ENCODE assay signal across 8 mouse cellular contexts in genomic region chr2:121443068-121443349, GRCm38 (mm10). TPM values are rescaled to one million over a fixed set of nuclear protein-coding genes. Genes with fewer than 3 reads are reported as not detected.
DNase-seq lines count a peak whose midpoint lies in the region; ATAC-seq lines count a peak whose summit lies in the region.

No protein-coding gene starts in this region.

- peaks cover 19% of the 10 kb centered on the region for H3K36me3 ChIP-seq in lung, embryonic 15.5 days
- H3K36me3 ChIP-seq in limb, embryonic 12.5 days = peaks cover 19% of the 10 kb centered on the region
- peaks cover 13% of the 10 kb centered on the region; the same call in 1 of the 2 replicates for H3K36me3 ChIP-seq in neural tube, embryonic 14.5 days (ENCODE audit: control insufficient read depth, insufficient read depth, low read length)

- H3K4me3 ChIP-seq in lung, embryonic 15.5 days = peak overlapping the region; percentile 50
- peak overlapping the region; percentile 53 for H3K4me3 ChIP-seq in limb, embryonic 12.5 days (replicated peaks)
- peak overlapping the region; percentile 8; the same call in 1 of the 2 replicates for H3K4me3 ChIP-seq in neural tube, embryonic 14.5 days (ENCODE audit: low read depth, low read length)

- intact Hi-C loops in left cerebral cortex, postnatal 25 days (cut with DNase I) = no loop called here

- H3K9ac ChIP-seq in lung, embryonic 15.5 days = peak overlapping the region; percentile 38
- peak overlapping the region; percentile 55; the same call in 1 of the 2 replicates for H3K9ac ChIP-seq in limb, embryonic 12.5 days (replicated peaks)
- H3K9ac ChIP-seq in neural tube, embryonic 14.5 days (replicated peaks; ENCODE audit: low read depth, low read length) = no peak overlapping the region

- DNase-seq in lung, postnatal 25 days (ENCODE audit: low spot score) = no peak
- DNase-seq in urinary bladder, postnatal 4 days (ENCODE audit: low spot score in 2 of 2) = no peak
- DNase-seq in Muller cell, postnatal 12 days (ENCODE audit: inconsistent ontology term) = no peak
- no peak for DNase-seq in left cerebral cortex, postnatal 25 days (ENCODE audit: low spot score in 2 of 2)

- no peak overlapping the region for H3K27ac ChIP-seq in lung, embryonic 15.5 days
- no peak overlapping the region for H3K27ac ChIP-seq in limb, embryonic 12.5 days
- no peak overlapping the region for H3K27ac ChIP-seq in neural tube, embryonic 14.5 days (ENCODE audit: low read depth, low read length)

- peaks cover 24% of the 10 kb centered on the region for H3K4me1 ChIP-seq in lung, embryonic 15.5 days
- H3K4me1 ChIP-seq in limb, embryonic 12.5 days (replicated peaks) = peaks cover 22% of the 10 kb centered on the region
- H3K4me1 ChIP-seq in neural tube, embryonic 14.5 days (ENCODE audit: control insufficient read depth, insufficient read depth, low read length) = peaks cover 7% of the 10 kb centered on the region; the same call in 1 of the 2 replicates

- H3K4me2 ChIP-seq in lung, embryonic 15.5 days = peak overlapping the region; percentile 91
- peak overlapping the region; percentile 92 for H3K4me2 ChIP-seq in limb, embryonic 12.5 days
- peak overlapping the region; percentile 41 for H3K4me2 ChIP-seq in neural tube, embryonic 14.5 days (ENCODE audit: low read depth, low read length)

- no peaks in the 10 kb centered on the region for H3K9me3 ChIP-seq in lung, embryonic 15.5 days
- H3K9me3 ChIP-seq in limb, embryonic 12.5 days = no peaks in the 10 kb centered on the region
- H3K9me3 ChIP-seq in neural tube, embryonic 14.5 days (ENCODE audit: control insufficient read depth, low read length) = no peaks in the 10 kb centered on the region

- ATAC-seq in lung, embryonic 15.5 days (ENCODE audit: borderline replicate concordance, extremely low read depth, low FRiP score, low TSS enrichment) = no peak
- 0 out of 2 replicates have a peak, but pooled peaks have one; percentile 10 for ATAC-seq in erythroid progenitor cell, adult 5-6 weeks (replicated peaks; ENCODE audit: low FRiP score, poor library complexity, severe bottlenecking)
- ATAC-seq in limb, embryonic 12.5 days (ENCODE audit: insufficient number of reproducible peaks, insufficient read depth, low FRiP score, low TSS enrichment, low read depth) = no peak
- no peak for ATAC-seq in neural tube, embryonic 14.5 days (ENCODE audit: low read depth)

- 12% methylated on average over 8 of the region's 8 CpGs for WGBS in lung, embryonic 15.5 days
- WGBS in limb, embryonic 12.5 days = 4% methylated on average over 8 of the region's 8 CpGs
- WGBS in neural tube, embryonic 14.5 days = 5% methylated on average over 8 of the region's 8 CpGs

- peaks cover 4% of the 10 kb centered on the region; the same call in 1 of the 2 replicates for H3K27me3 ChIP-seq in lung, embryonic 15.5 days
- peaks cover 6% of the 10 kb centered on the region for H3K27me3 ChIP-seq in limb, embryonic 12.5 days
- H3K27me3 ChIP-seq in neural tube, embryonic 14.5 days (ENCODE audit: control insufficient read depth, insufficient read depth, low read length) = peaks cover 13% of the 10 kb centered on the region

RNA-seq across cellular contexts. Expression of gene Ell3, which starts 1.1 kb away (rescaled TPM):
- polyA plus RNA-seq in lung, embryonic 15.5 days (2015; fragmentation: Nextera tagmentation; extraction: Ambion mirVana) = 10.0 and 10.1 TPM in 2 replicates
- total RNA-seq in erythroid progenitor cell, adult 5-6 weeks (2015; ENCODE audit: low replicate concordance) = 1.4 TPM in 1 of 2 replicates, not detected in the other
- total RNA-seq in erythroid progenitor cell, adult 5-6 weeks (2017; ENCODE audit: low replicate concordance) = not detected in 2 replicates
- polyA plus RNA-seq in limb, embryonic 12.5 days (2016; fragmentation: Nextera tagmentation; extraction: Ambion mirVana) = 10.8 and 13.5 TPM in 2 replicates
- polyA plus RNA-seq in neural tube, embryonic 14.5 days (2014; fragmentation: Nextera tagmentation; extraction: Ambion mirVana) = 1.2 and 2.1 TPM in 2 replicates
- not detected for total RNA-seq in left cerebral cortex, postnatal 25 days (2021)

RNA-seq across cellular contexts. Expression of gene Serf2, which starts 6.0 kb away (rescaled TPM):
- polyA plus RNA-seq in lung, embryonic 15.5 days (2015; fragmentation: Nextera tagmentation; extraction: Ambion mirVana) = 430 and 452 TPM in 2 replicates
- 89.4 and 100 TPM in 2 replicates for total RNA-seq in erythroid progenitor cell, adult 5-6 weeks (2015; ENCODE audit: low replicate concordance)
- 55.3 and 77.3 TPM in 2 replicates for total RNA-seq in erythroid progenitor cell, adult 5-6 weeks (2017; ENCODE audit: low replicate concordance)
- polyA plus RNA-seq in limb, embryonic 12.5 days (2016; fragmentation: Nextera tagmentation; extraction: Ambion mirVana) = 521 and 544 TPM in 2 replicates
- polyA plus RNA-seq in neural tube, embryonic 14.5 days (2014; fragmentation: Nextera tagmentation; extraction: Ambion mirVana) = 303 and 333 TPM in 2 replicates
- 100 to 1,000 TPM; 188 to 195 TPM for total RNA-seq in left cerebral cortex, postnatal 25 days (2021)

RNA-seq across cellular contexts. Expression of gene Hypk, which starts 10.1 kb away (rescaled TPM):
- polyA plus RNA-seq in lung, embryonic 15.5 days (2015; fragmentation: Nextera tagmentation; extraction: Ambion mirVana) = 97.0 and 99.5 TPM in 2 replicates
- 28.1 and 64.1 TPM in 2 replicates for total RNA-seq in erythroid progenitor cell, adult 5-6 weeks (2015; ENCODE audit: low replicate concordance)
- 53.4 and 71.4 TPM in 2 replicates for total RNA-seq in erythroid progenitor cell, adult 5-6 weeks (2017; ENCODE audit: low replicate concordance)
- polyA plus RNA-seq in limb, embryonic 12.5 days (2016; fragmentation: Nextera tagmentation; extraction: Ambion mirVana) = 150 and 153 TPM in 2 replicates
- polyA plus RNA-seq in neural tube, embryonic 14.5 days (2014; fragmentation: Nextera tagmentation; extraction: Ambion mirVana) = 89.1 and 105 TPM in 2 replicates
- total RNA-seq in left cerebral cortex, postnatal 25 days (2021) = 10 to 100 TPM; 13.9 to 16.1 TPM

RNA-seq across cellular contexts. Expression of gene Serinc4, which starts 13.6 kb away (rescaled TPM):
- 0.07 and 0.20 TPM in 2 replicates for polyA plus RNA-seq in lung, embryonic 15.5 days (2015; fragmentation: Nextera tagmentation; extraction: Ambion mirVana)
- not detected in 2 replicates for total RNA-seq in erythroid progenitor cell, adult 5-6 weeks (2015; ENCODE audit: low replicate concordance)
- total RNA-seq in erythroid progenitor cell, adult 5-6 weeks (2017; ENCODE audit: low replicate concordance) = 8.6 TPM in 1 of 2 replicates, not detected in the other
- 0.14 TPM in 1 of 2 replicates, not detected in the other for polyA plus RNA-seq in limb, embryonic 12.5 days (2016; fragmentation: Nextera tagmentation; extraction: Ambion mirVana)
- 0.95 and 1.7 TPM in 2 replicates for polyA plus RNA-seq in neural tube, embryonic 14.5 days (2014; fragmentation: Nextera tagmentation; extraction: Ambion mirVana)
- under 1 TPM; 0.46 to 0.62 TPM for total RNA-seq in left cerebral cortex, postnatal 25 days (2021)

RNA-seq across cellular contexts. Expression of gene Catsper2, which starts 29.4 kb away (rescaled TPM):
- 1.3 and 2.3 TPM in 2 replicates for polyA plus RNA-seq in lung, embryonic 15.5 days (2015; fragmentation: Nextera tagmentation; extraction: Ambion mirVana)
- total RNA-seq in erythroid progenitor cell, adult 5-6 weeks (2015; ENCODE audit: low replicate concordance) = not detected in 2 replicates
- total RNA-seq in erythroid progenitor cell, adult 5-6 weeks (2017; ENCODE audit: low replicate concordance) = not detected in 2 replicates
- 3.5 and 4.1 TPM in 2 replicates for polyA plus RNA-seq in limb, embryonic 12.5 days (2016; fragmentation: Nextera tagmentation; extraction: Ambion mirVana)
- polyA plus RNA-seq in neural tube, embryonic 14.5 days (2014; fragmentation: Nextera tagmentation; extraction: Ambion mirVana) = 4.8 and 7.8 TPM in 2 replicates
- 1 to 10 TPM; 4.2 to 5.7 TPM for total RNA-seq in left cerebral cortex, postnatal 25 days (2021)

Comparison
In these comparisons a context has a peak if more than half of its experiments do, and no peak if none do; other contexts are left out.
1. H3K4me2 ChIP-seq: peak in every context shown above with its lines; median percentile 92 in limb, embryonic 12.5 days; 91 in lung, embryonic 15.5 days; 41 in neural tube, embryonic 14.5 days.